Mouse (Mus musculus) myocyte (in vitro differentiated cells): Measurements from ENCODE around the gene Gm21188.
"Not testable (repeated sequence)": the region's sequence is repeated elsewhere in the genome, so short reads cannot be mapped to it uniquely, and the experiment has no call there.

Source experiments
- MYOG ChIP-seq, 3 experiments: IDR thresholded peaks; one replicate each; pipeline ENCODE4 v1.6.1; 2011; ENCODE audit warnings: control low read depth in 2 of 3, low read depth in 2 of 3, mild to moderate bottlenecking in 2 of 3; ENCODE audit not compliant: insufficient read length in 2 of 3, control insufficient read depth in 1 of 3, insufficient read depth in 1 of 3
- POLR2A ChIP-seq: IDR thresholded peaks from one replicate; pipeline ENCODE4 v1.6.1; 2011; ENCODE audit warnings: low read depth, mild to moderate bottlenecking, control low read depth, moderate library complexity; ENCODE audit not compliant: insufficient read length
- POLR2AphosphoS2 ChIP-seq: IDR thresholded peaks from one replicate; pipeline ENCODE4 v1.6.1; 2011; ENCODE audit warnings: low read depth, control low read depth; ENCODE audit not compliant: insufficient read length
- TCF12 ChIP-seq: IDR thresholded peaks from one replicate; pipeline ENCODE4 v1.6.1; 2011; ENCODE audit warnings: mild to moderate bottlenecking, control low read depth; ENCODE audit not compliant: poor library complexity, insufficient read depth, severe bottlenecking
- TCF3 ChIP-seq: IDR thresholded peaks from one replicate; pipeline ENCODE4 v1.6.1; 2011; ENCODE audit warnings: low read depth, control low read depth; ENCODE audit not compliant: insufficient read length
- USF1 ChIP-seq: IDR thresholded peaks from one replicate; pipeline ENCODE4 v1.6.1; 2011; ENCODE audit warnings: low read depth, mild to moderate bottlenecking, control low read depth, moderate library complexity

DNA sequence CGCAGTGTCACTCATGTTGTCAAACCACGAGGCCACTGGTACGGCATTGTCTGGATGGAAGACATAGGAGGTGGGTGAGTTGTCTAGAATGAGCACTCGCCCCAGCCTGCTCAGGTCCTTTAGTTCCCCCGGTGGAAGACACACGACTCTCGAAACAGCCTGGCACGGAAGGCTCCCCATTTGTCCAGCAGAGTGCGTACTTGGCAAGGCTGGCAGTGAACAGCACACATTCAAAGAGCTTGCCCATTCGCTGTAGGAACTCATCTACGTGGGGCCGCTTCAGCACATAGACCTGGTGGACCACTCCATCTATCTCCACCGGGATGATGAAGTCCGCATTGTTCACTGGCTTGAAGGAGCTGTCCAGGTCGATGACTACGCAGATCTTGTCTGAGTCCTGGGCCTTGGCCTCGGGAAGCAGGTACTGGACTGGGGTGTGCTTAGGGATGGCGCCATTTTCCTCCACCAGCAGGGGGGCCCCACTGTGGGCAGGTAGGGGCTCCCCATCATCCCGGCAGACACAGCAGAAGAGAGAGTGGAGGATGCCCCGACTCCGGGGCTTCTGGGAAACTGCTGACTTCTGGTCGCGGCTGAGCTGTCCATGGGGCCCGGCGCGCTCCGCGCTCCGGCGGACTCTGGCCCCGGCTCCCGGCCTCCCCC, 36.5 kb downstream of the Gm21188 start:
- not testable (repeated sequence) for TF ChIP-seq POLR2A; USF1; MYOG (IDR thresholded peaks at IDR 0.05; ENCODE audit: control insufficient read depth in 1 of 3, insufficient read depth in 1 of 3, insufficient read length in 2 of 3, low read depth in 2 of 3); POLR2AphosphoS2; TCF3; TCF12
